Comparison of ENCODE assay signal across 17 mouse cellular contexts in the genomic region with DNA sequence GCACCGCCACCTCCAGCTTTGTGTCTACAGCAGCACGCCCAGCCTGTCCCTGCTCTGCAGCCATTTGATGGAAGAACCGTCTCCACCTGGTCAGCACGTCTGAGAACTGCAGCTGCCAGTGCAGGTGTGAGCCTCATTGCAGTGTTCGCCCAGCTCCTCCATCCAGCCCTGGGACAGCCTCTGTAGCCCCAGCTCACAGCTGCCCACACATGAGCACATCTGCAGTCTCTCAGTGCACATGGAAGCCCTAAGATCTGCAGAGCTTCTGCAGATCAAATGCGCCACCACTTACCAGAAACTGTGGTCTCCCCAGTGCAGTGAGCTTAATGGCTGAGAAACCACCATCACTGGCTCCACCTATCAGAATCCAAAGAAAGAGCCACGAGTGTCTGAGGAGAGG. TPM values are rescaled to one million over a fixed set of nuclear protein-coding genes. Genes with fewer than 3 reads are reported as not detected.
"Had no signal": no experiment of that assay in that cellular context is flagged by ENCODE, and none has a peak within 500 bp of the region (broad histone marks: within the 10 kb centered on the region; RNA-seq: fewer than 3 reads in every experiment).

No protein-coding gene starts in this region.

- H3K27ac ChIP-seq: kidney, embryonic 15.5 days; left cerebral cortex, adult 2 months; limb, embryonic 10.5 days; liver, embryonic 13.5 days; lung, embryonic 15.5 days; macrophage; midbrain, embryonic 12.5 days; neural tube, embryonic 13.5 days had no signal

- H3K4me2 ChIP-seq: kidney, embryonic 15.5 days; liver, embryonic 13.5 days; lung, embryonic 15.5 days; midbrain, embryonic 12.5 days; neural tube, embryonic 13.5 days had no signal

- H3K36me3 ChIP-seq: liver, embryonic 13.5 days; lung, embryonic 15.5 days; midbrain, embryonic 12.5 days; neural tube, embryonic 13.5 days had no signal

- H3K4me1 ChIP-seq: midbrain, embryonic 12.5 days; neural tube, embryonic 13.5 days had no signal

- H3K4me3 ChIP-seq: kidney, embryonic 15.5 days; left cerebral cortex, adult 2 months; limb, embryonic 10.5 days; liver, embryonic 13.5 days; lung, embryonic 15.5 days; megakaryocyte, embryonic 14.5 days; midbrain, embryonic 12.5 days; neural tube, embryonic 13.5 days had no signal

- H3K9me3 ChIP-seq: kidney, embryonic 15.5 days; limb, embryonic 10.5 days; liver, embryonic 13.5 days; lung, embryonic 15.5 days; megakaryocyte, embryonic 14.5 days; midbrain, embryonic 12.5 days; neural tube, embryonic 13.5 days had no signal

- H3K9ac ChIP-seq: kidney, embryonic 15.5 days; liver, embryonic 13.5 days; liver, postnatal 0 days; lung, embryonic 15.5 days; midbrain, embryonic 12.5 days; neural tube, embryonic 13.5 days had no signal

- ATAC-seq: liver, postnatal 0 days; midbrain, embryonic 16.5 days had no signal

- DNase-seq: kidney, adult 11 months; kidney, postnatal 14 days; liver, embryonic 13.5 days; liver, postnatal 0 days; lung, postnatal 14 days; retina, postnatal 1 day; right cerebral cortex, postnatal 4 days; spleen, adult 18-20 months had no signal

- H3K27me3 ChIP-seq: kidney, embryonic 15.5 days; liver, embryonic 13.5 days; lung, embryonic 15.5 days; megakaryocyte, embryonic 14.5 days; midbrain, embryonic 12.5 days; neural tube, embryonic 13.5 days had no signal

RNA-seq across cellular contexts. Expression of a gene that starts 47.3 kb away (rescaled TPM):
- polyA plus RNA-seq: macrophage had no signal
